8 mouse cellular contexts compared by ENCODE assay signal in the genomic region with DNA sequence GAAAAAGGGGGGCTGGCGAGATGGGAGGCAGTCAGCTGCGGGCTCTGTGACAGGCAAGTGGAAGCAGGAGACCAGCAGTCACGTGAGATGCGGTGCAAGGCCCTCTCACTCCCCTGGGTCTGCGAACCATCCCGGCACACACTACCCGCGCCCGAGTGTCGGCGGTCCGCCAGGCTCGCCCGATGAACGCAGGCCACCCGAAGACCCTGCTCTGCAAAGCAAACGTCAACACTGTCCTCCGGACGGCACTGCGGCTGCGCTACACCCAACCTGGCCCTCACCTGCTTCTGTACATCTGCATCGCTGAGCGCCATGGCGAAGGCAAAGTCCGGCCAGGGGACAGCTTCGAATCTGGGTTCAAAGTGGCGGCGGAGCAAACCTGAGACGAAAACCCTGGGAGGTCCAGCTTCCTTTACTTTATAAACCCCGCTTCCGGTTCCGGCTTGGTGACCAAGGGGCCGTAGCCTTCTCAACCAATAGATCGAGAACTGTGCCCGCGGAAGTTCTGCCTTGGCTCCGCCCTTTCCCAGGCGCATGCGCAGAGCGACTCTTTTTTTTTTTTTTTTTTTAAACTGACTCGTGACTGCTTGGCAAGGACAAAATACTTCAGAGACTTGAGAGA. TPM values are rescaled to one million over a fixed set of nuclear protein-coding genes. Genes with fewer than 3 reads are reported as not detected.
A peak's percentile ranks its signal among the peaks of the same experiment; 100 is the strongest.
DNase-seq lines count a peak whose midpoint lies in the region; ATAC-seq and TF ChIP-seq lines count a peak whose summit lies in the region.

Gene Atp6v1e1, minus strand, starts transcription at position 487 of the 622 bp plus-strand sequence.

- peaks cover 1% of the 10 kb centered on the region for H3K79me2 ChIP-seq in heart, adult 2 months (replicated peaks; ENCODE audit: control insufficient read depth, insufficient read depth, low read length)

- no peak for TF ChIP-seq EP300 in heart, adult 2 months (IDR thresholded peaks at IDR 0.05; ENCODE audit: insufficient read depth, low read depth, low read length)

- peaks cover 20% of the 10 kb centered on the region for H3K36me3 ChIP-seq in embryonic facial prominence, embryonic 13.5 days
- H3K36me3 ChIP-seq in heart, adult 2 months (ENCODE audit: control insufficient read depth, insufficient read depth, low read length): no peaks in the 10 kb centered on the region; the same call in 1 of the 2 replicates
- H3K36me3 ChIP-seq in limb, embryonic 13.5 days: peaks cover 19% of the 10 kb centered on the region
- peaks cover 10% of the 10 kb centered on the region for H3K36me3 ChIP-seq in midbrain, embryonic 16.5 days (ENCODE audit: control insufficient read depth, insufficient read depth, low read length)

- no peak for TF ChIP-seq CTCF in heart, adult 2 months (IDR thresholded peaks at IDR 0.05)

- H3K4me2 ChIP-seq in embryonic facial prominence, embryonic 13.5 days: peak within 1 kb of the TSS; percentile 77
- H3K4me2 ChIP-seq in limb, embryonic 13.5 days (replicated peaks): peak within 1 kb of the TSS; percentile 75
- peak within 1 kb of the TSS; percentile 74 for H3K4me2 ChIP-seq in midbrain, embryonic 16.5 days (ENCODE audit: low read length)

- peak; percentile 92 for TF ChIP-seq POLR2A in heart, adult 2 months (IDR thresholded peaks at IDR 0.05; ENCODE audit: insufficient read depth, low read depth, low read length)

- peaks cover 10% of the 10 kb centered on the region for H3K4me1 ChIP-seq in embryonic facial prominence, embryonic 13.5 days
- peaks cover 3% of the 10 kb centered on the region for H3K4me1 ChIP-seq in heart, adult 2 months (ENCODE audit: control insufficient read depth, insufficient read depth, low read length)
- H3K4me1 ChIP-seq in limb, embryonic 13.5 days: peaks cover 14% of the 10 kb centered on the region
- H3K4me1 ChIP-seq in midbrain, embryonic 16.5 days (ENCODE audit: control insufficient read depth, insufficient read depth, low read length): peaks cover 24% of the 10 kb centered on the region

- peak within 1 kb of the TSS; percentile 93 for H3K4me3 ChIP-seq in embryonic facial prominence, embryonic 13.5 days
- peak within 1 kb of the TSS; percentile 99 for H3K4me3 ChIP-seq in heart, adult 2 months
- H3K4me3 ChIP-seq in limb, embryonic 13.5 days: peak within 1 kb of the TSS; percentile 92
- H3K4me3 ChIP-seq in midbrain, embryonic 16.5 days (ENCODE audit: low read depth, low read length): peak within 1 kb of the TSS; percentile 96

- H3K27me3 ChIP-seq in embryonic facial prominence, embryonic 13.5 days: no peaks in the 10 kb centered on the region
- no peaks in the 10 kb centered on the region for H3K27me3 ChIP-seq in heart, adult 2 months (ENCODE audit: control insufficient read depth, insufficient read depth, low read length)
- no peaks in the 10 kb centered on the region for H3K27me3 ChIP-seq in limb, embryonic 13.5 days
- H3K27me3 ChIP-seq in midbrain, embryonic 16.5 days (ENCODE audit: control insufficient read depth, insufficient read depth, low read depth, low read length): no peaks in the 10 kb centered on the region

- H3K27ac ChIP-seq in embryonic facial prominence, embryonic 13.5 days: peak within 1 kb of the TSS; percentile 89
- peak within 1 kb of the TSS; percentile 94 for H3K27ac ChIP-seq in heart, adult 2 months
- peak within 1 kb of the TSS; percentile 88 for H3K27ac ChIP-seq in limb, embryonic 13.5 days
- H3K27ac ChIP-seq in midbrain, embryonic 16.5 days (ENCODE audit: low read length): peak within 1 kb of the TSS; percentile 89

- no peaks in the 10 kb centered on the region for H3K9me3 ChIP-seq in embryonic facial prominence, embryonic 13.5 days
- 0 out of 2 replicates have a peak, but pooled peaks cover 3% of the 10 kb centered on the region for H3K9me3 ChIP-seq in limb, embryonic 13.5 days
- H3K9me3 ChIP-seq in midbrain, embryonic 16.5 days (replicated peaks; ENCODE audit: control insufficient read depth, low read length, poor library complexity, severe bottlenecking): no peaks in the 10 kb centered on the region

- ATAC-seq in embryonic facial prominence, embryonic 13.5 days (ENCODE audit: insufficient number of reproducible peaks, insufficient read depth, low FRiP score, low TSS enrichment, low read depth): peak; percentile 85
- peak; percentile 97 for ATAC-seq in limb, embryonic 13.5 days (ENCODE audit: low FRiP score, low read depth)
- peak; percentile 97 for ATAC-seq in midbrain, embryonic 16.5 days

- intact Hi-C loops in heart, adult 2 months (cut with DNase I): loop anchor here (5.0 kb wide), 1 partner anchor 290 kb away; the partner anchor contains the start of gene Hdhd5

- peak; percentile 95 for DNase-seq in 3134 (ENCODE audit: extremely low read depth, insufficient read length, low spot score)
- DNase-seq in adrenal gland, postnatal 36 days: peak; percentile 92 to 93
- peak; percentile 92 to 95 for DNase-seq in heart, adult 2 months
- DNase-seq in kidney, adult 8-10 months: peak; percentile 94 to 96
- peak; percentile 85 to 94 for DNase-seq in spleen, postnatal 10 days (ENCODE audit: low spot score in 2 of 2)

- peak within 1 kb of the TSS; percentile 92 for H3K9ac ChIP-seq in embryonic facial prominence, embryonic 13.5 days
- H3K9ac ChIP-seq in heart, adult 2 months (ENCODE audit: low read depth, low read length): peak within 1 kb of the TSS; percentile 82
- peak within 1 kb of the TSS; percentile 87 for H3K9ac ChIP-seq in limb, embryonic 13.5 days
- H3K9ac ChIP-seq in midbrain, embryonic 16.5 days (ENCODE audit: low read depth, low read length): peak within 1 kb of the TSS; percentile 86

- WGBS in embryonic facial prominence, embryonic 13.5 days: under 1% methylated on average over 41 of the region's 41 CpGs
- WGBS in heart, adult 2 months: under 1% methylated on average over 41 of the region's 41 CpGs
- WGBS in limb, embryonic 13.5 days: under 1% methylated on average over 41 of the region's 41 CpGs
- under 1% methylated on average over 41 of the region's 41 CpGs for WGBS in midbrain, embryonic 16.5 days

RNA-seq across cellular contexts. Expression of gene Atp6v1e1, which starts in this region (rescaled TPM):
- 100 to 1,000 TPM; 332 to 479 TPM for total RNA-seq in adrenal gland, postnatal 36 days (2021)
- polyA plus RNA-seq in embryonic facial prominence, embryonic 13.5 days (2015; fragmentation: Nextera tagmentation; extraction: Ambion mirVana): 118 and 124 TPM in 2 replicates
- 100 to 1,000 TPM; 142 to 165 TPM for total RNA-seq in heart, adult 2 months (2021)
- polyA plus RNA-seq in heart, adult 2 months (2012; rRNA removed): 145 and 161 TPM in 2 replicates
- polyA plus RNA-seq in limb, embryonic 13.5 days (2015; fragmentation: Nextera tagmentation; extraction: Ambion mirVana): 102 and 105 TPM in 2 replicates
- polyA plus RNA-seq in midbrain, embryonic 16.5 days (2015; fragmentation: Nextera tagmentation; extraction: Ambion mirVana): 283 and 296 TPM in 2 replicates

Comparison
In these comparisons a context has a peak if more than half of its experiments do, and no peak if none do; other contexts are left out.
1. Peak in every context shown above with its lines: DNase-seq, ATAC-seq, H3K4me3 ChIP-seq and H3K27ac ChIP-seq.